Mouse (Mus musculus): Measurements from ENCODE around the gene Pcmt1.

DNA sequence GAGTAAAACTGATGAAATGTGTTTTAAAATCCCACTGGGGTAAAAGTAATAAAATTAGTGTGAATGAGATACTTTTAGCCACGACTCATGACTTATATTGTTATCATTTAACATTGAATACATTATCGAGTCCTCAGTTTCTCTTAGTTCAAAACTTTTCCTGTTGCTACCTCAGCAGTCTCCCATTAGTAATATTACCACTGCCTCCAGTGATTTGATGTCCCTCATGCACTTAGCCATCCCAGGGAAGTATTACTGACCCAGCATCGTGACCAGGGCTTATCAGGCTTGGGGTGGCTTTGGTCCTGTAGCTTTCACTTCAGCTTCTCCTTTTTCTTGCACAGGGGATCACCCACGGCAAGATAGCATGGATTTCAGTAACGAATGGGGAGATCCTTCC is 29.2 kb upstream of the Pcmt1 start:
- TF ChIP-seq CTCF (IDR thresholded peaks at IDR 0.05; ENCODE audit: borderline replicate concordance, insufficient read depth, low read length) (no peak), POLR2A (IDR thresholded peaks at IDR 0.05; ENCODE audit: low read depth, low read length) (no peak)

All from embryonic fibroblast, embryonic 13.5 days (primary cell).